Mouse (Mus musculus) frontal cortex, postnatal 36 days (tissue): ENCODE measurements at regions not wholly inside any gene's neighbourhood (a gene's known extent, or its start where the extent isn't known, plus 50 kb on each side); places are given as distances from the start of the nearest gene placed in this dataset.

ENCODE experiments used
- DNase-seq, 2 experiments: peaks; one replicate each; pipeline ENCODE4 v3.0.0; 2022; ENCODE audit warnings: low spot score in 2 of 2

DNA sequence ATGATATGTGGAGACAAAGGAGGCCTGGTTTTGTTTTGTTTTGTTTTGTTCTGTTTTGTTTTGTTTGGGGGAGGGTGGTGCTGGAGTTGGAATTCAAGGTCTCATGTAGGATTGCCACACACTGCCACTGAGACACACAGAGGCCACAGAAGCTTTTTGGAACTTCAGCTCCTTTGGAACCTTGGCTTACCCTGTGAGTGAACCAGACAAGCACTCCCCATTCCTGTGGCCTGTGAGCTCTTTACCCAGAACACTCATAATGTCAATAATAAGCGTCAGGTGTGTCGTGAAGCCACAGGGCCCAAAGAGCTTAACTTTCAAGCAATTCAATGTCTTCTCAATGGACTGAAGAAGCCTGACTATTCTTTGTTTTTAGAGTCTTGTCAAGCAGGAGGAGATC, 70.2 kb upstream of the Il15 start:
- DNase-seq, result no peak

DNA sequence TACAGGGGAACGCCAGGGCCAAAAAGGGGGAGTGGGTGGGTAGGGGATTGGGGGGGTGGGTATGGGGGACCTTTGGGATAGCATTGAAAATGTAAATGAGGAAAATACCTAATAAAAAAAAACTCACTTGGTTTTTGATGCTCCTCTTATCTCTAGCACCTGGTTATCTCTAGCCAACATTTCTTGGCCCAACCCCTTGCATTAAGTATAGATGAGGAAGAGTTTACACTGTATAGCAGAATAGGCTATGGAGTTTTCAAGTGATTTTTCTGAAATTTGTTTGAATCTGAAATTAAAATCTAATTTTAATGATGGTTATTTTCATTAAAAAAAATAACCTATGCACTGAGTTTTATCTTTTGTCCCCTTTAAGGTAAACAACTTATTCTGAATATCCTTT, 68.8 kb upstream of the Il15 start:
- no peak for DNase-seq

DNA sequence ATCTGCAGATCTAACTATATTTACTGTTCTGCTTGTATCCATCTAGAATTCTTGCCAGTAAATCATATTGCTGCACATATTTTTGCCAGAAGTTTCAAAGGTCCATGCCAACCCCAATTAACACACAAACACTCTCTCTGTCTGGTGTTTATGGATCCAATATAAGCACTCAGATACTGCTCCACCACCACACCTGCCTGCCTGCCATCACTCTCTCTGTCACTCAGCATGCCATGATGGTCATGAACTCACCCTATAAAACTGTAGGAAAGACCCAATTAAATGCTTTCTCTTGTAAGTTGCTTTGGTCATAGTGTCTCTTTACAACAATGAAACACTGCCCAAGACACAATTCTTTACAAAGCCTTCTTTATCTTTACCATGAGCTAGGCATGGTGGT, 66.8 kb upstream of the Il15 start:
- DNase-seq, result no peak

DNA sequence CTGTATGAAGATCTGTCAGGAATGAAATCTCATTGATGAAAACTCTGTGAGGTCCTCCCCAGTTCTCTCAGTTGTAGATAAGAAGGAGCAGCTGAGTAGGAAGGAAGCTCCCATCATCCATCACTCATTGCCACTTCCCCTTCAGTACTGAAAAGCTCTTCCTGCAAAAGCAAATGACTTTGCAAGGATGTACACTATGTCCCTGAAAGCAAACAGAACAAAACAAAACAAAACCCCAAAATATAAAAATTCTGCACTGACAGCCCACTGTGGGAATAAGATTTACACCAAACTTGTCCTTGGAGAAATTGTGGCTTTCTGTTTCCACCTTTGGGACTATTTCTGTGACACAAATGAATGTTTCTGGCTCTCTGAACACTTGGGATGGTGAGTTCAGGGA, 59.8 kb upstream of the Il15 start:
- no peak for DNase-seq

DNA sequence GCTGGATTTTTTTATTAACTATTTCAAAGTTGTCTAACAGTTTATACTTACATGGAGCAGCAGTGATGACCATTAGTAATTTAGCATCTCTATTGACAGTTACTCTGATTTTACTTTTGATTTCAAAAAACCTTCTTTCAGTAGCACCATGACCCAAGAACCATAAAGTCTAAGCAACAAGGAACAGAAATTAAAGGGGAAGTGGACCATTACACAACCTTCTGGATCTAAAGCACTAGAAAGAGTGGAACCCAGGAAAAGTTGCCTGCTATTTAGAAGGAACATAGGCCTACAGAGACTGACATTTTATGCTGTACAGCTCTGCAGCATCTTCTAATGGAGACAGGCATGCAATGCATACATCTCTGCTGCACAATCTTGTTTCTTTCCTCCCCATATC, 56.0 kb upstream of the Il15 start:
- DNase-seq, result no peak

DNA sequence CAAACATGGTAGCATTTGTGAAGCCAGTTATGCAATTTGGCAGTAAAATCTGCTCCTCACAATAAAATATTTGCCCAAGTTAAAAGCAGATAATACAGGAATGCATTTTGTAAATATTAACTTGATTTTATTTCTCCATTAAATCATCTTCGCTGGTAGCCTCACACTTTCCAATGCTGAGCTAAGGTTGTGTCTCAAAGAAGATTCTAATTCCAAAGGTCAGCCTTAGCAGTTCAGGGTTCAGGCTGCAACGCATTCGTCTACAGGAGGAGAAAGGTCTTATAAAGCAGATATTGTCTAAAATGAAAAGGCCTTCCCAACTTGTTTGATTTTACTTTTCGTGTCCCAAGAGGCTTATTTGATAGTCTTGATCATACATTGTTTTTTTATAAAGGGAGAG, 51.0 kb upstream of the Il15 start:
- no peak for DNase-seq
